Mouse (Mus musculus) CH12.LX (cell line): ENCODE measurements around the gene Tspan13. TPM values are rescaled to one million over a fixed set of nuclear protein-coding genes. Genes with fewer than 3 reads are reported as not detected.

Experiments
- DNase-seq: peaks from one replicate; pipeline ENCODE4 v3.0.0-alpha.2; 2013; ENCODE audit errors: extremely low read depth
- H3K27ac ChIP-seq: 2 replicates; pipeline ENCODE4 v1.5.1; 2012; ENCODE audit warnings: low read depth, mild to moderate bottlenecking, control low read depth, moderate library complexity; ENCODE audit not compliant: insufficient read depth
- H3K27me3 ChIP-seq: replicated peaks from 2 replicates; pipeline ENCODE3; 2012; ENCODE audit warnings: inconsistent platforms
- H3K36me3 ChIP-seq, 2 experiments: replicated peaks in 1 of 2; 2 replicates each; pipeline versions ENCODE3 to v1.6.1; 2012; ENCODE audit warnings: inconsistent platforms in 1 of 2, low read length in 1 of 2, mild to moderate bottlenecking in 1 of 2, mixed read lengths in 1 of 2, moderate library complexity in 1 of 2; ENCODE audit not compliant: control insufficient read depth in 1 of 2, insufficient read depth in 1 of 2
- H3K4me1 ChIP-seq, 2 experiments: 2 replicates each; pipeline ENCODE4 v1.6.1; 2012; ENCODE audit warnings: inconsistent platforms in 1 of 2, moderate library complexity in 1 of 2; ENCODE audit not compliant: insufficient read depth in 2 of 2, control insufficient read depth in 1 of 2
- H3K4me2 ChIP-seq: 2 replicates; pipeline ENCODE4 v1.6.1; 2012; ENCODE audit warnings: low read depth, mild to moderate bottlenecking, control low read depth; ENCODE audit not compliant: poor library complexity, insufficient read depth, severe bottlenecking
- H3K4me3 ChIP-seq, 3 experiments: fragments of 150-350 bp in 1 of 3; sonication (generic) in 1 of 3; replicated peaks in 1 of 3; 2 replicates each; pipeline versions ENCODE3 to v1.5.1; 2011 to 2012; ENCODE audit warnings: low read depth in 2 of 3, low read length in 2 of 3, mild to moderate bottlenecking in 2 of 3, moderate library complexity in 2 of 3, control low read depth in 1 of 3, improper control_type of control experiment in 1 of 3, inconsistent platforms in 1 of 3, mixed read lengths in 1 of 3; ENCODE audit not compliant: poor library complexity in 1 of 3
- H3K79me2 ChIP-seq: replicated peaks from 2 replicates; pipeline ENCODE4 v1.6.1; 2012; ENCODE audit warnings: mild to moderate bottlenecking, moderate library complexity; ENCODE audit not compliant: control insufficient read depth, poor library complexity, insufficient read depth, severe bottlenecking; ENCODE audit errors: extremely low read depth
- H3K9ac ChIP-seq: 2 replicates; pipeline ENCODE4 v1.6.1; 2012; ENCODE audit warnings: low read depth, mild to moderate bottlenecking, control low read depth, moderate library complexity; ENCODE audit not compliant: insufficient read depth
- H3K9me3 ChIP-seq: replicated peaks from 2 replicates; pipeline ENCODE3; 2012; ENCODE audit warnings: low read length, inconsistent platforms, mixed read lengths
- CTCF ChIP-seq, 2 experiments: IDR thresholded peaks in 1 of 2; conservative IDR thresholded peaks in 1 of 2; 2 replicates each; pipeline ENCODE4 v1.5.1; 2011 to 2012; ENCODE audit warnings: low read depth in 2 of 2, low read length in 2 of 2, improper control_type of control experiment in 1 of 2, inconsistent platforms in 1 of 2, mild to moderate bottlenecking in 1 of 2, moderate library complexity in 1 of 2
- ELF1 ChIP-seq: IDR thresholded peaks from 2 replicates; pipeline ENCODE4 v1.6.1; 2014; ENCODE audit warnings: low read depth, mild to moderate bottlenecking, inconsistent platforms, low read length, improper control_type of control experiment
- EP300 ChIP-seq: IDR thresholded peaks from 2 replicates; pipeline ENCODE4 v1.6.1; 2011; ENCODE audit warnings: low read length, improper control_type of control experiment
- ETS1 ChIP-seq: conservative IDR thresholded peaks from 2 replicates; pipeline ENCODE4 v1.6.1; 2012; ENCODE audit warnings: low read depth, mild to moderate bottlenecking, inconsistent platforms, low read length, improper control_type of control experiment, moderate library complexity
- IRF4 ChIP-seq: IDR thresholded peaks from 2 replicates; pipeline ENCODE4 v1.6.1; 2014; ENCODE audit warnings: low read depth, mild to moderate bottlenecking, inconsistent platforms, low read length, improper control_type of control experiment
- MEF2A ChIP-seq: IDR thresholded peaks from 2 replicates; pipeline ENCODE4 v1.6.1; 2014; ENCODE audit warnings: low read depth, mild to moderate bottlenecking, inconsistent platforms, low read length, improper control_type of control experiment, borderline replicate concordance
- MXI1 ChIP-seq: IDR thresholded peaks from 2 replicates; pipeline ENCODE4 v1.6.1; 2011; ENCODE audit warnings: mild to moderate bottlenecking, low read depth, low read length, improper control_type of control experiment
- POLR2A ChIP-seq: IDR thresholded peaks from 2 replicates; pipeline ENCODE4 v1.6.1; 2011; ENCODE audit warnings: low read depth, mild to moderate bottlenecking, improper control_type of control experiment, low read length
- POLR2AphosphoS2 ChIP-seq: IDR thresholded peaks from 2 replicates; pipeline ENCODE4 v1.6.1; 2011; ENCODE audit warnings: low read depth, low read length, improper control_type of control experiment
- RAD21 ChIP-seq: IDR thresholded peaks from 2 replicates; pipeline ENCODE4 v1.6.1; 2011; ENCODE audit warnings: low read depth, mild to moderate bottlenecking, low read length, improper control_type of control experiment, moderate library complexity
- RCOR1 ChIP-seq: conservative IDR thresholded peaks from 2 replicates; pipeline ENCODE4 v1.6.1; 2012; ENCODE audit warnings: low read depth, mild to moderate bottlenecking, inconsistent platforms, low read length, improper control_type of control experiment
- SIN3A ChIP-seq: IDR thresholded peaks from 2 replicates; pipeline ENCODE4 v1.6.1; 2012; ENCODE audit warnings: low read length, improper control_type of control experiment, inconsistent platforms
- UBTF ChIP-seq: IDR thresholded peaks from 2 replicates; pipeline ENCODE4 v1.6.1; 2012; ENCODE audit warnings: low read depth, mild to moderate bottlenecking, inconsistent platforms, low read length, improper control_type of control experiment, moderate library complexity
- USF1 ChIP-seq: IDR thresholded peaks from 2 replicates; pipeline ENCODE4 v1.6.1; 2014; ENCODE audit warnings: low read depth, mild to moderate bottlenecking, inconsistent platforms, low read length, improper control_type of control experiment
- ZC3H11A ChIP-seq: IDR thresholded peaks from 2 replicates; pipeline ENCODE4 v1.6.1; 2012; ENCODE audit warnings: low read depth, mild to moderate bottlenecking, inconsistent platforms, low read length, improper control_type of control experiment
- ZKSCAN1 ChIP-seq: IDR thresholded peaks from 2 replicates; pipeline ENCODE4 v1.6.1; 2012; ENCODE audit warnings: low read depth, inconsistent platforms, low read length, improper control_type of control experiment, borderline replicate concordance
- ZMIZ1 ChIP-seq: IDR thresholded peaks from 2 replicates; pipeline ENCODE4 v1.6.1; 2012; ENCODE audit warnings: low read depth, mild to moderate bottlenecking, inconsistent platforms, low read length, improper control_type of control experiment
- ZNF384 ChIP-seq: IDR thresholded peaks from 2 replicates; pipeline ENCODE4 v1.6.1; 2012; ENCODE audit warnings: low read depth, low read length, improper control_type of control experiment, inconsistent platforms
- dilution Hi-C: fragments of 300-500 bp; cut with MboI; formaldehyde crosslinking; loops from 2 replicates; pipeline ENCODE4 v1.14.3; 2020; ENCODE audit warnings: low sequenced_read_pairs; ENCODE audit not compliant: extremely low pct_unique_long_range_greater_than_20kb, extremely low pct_ligation_motif_present
- in situ Hi-C: fragments of 300-500 bp; cut with MboI; formaldehyde crosslinking; loops from 3 replicates; pipeline ENCODE4 v1.14.3; 2019; ENCODE audit warnings: low sequenced_read_pairs, low pct_ligation_motif_present, low pct_unique_long_range_greater_than_20kb, mixed read lengths
- polyA plus RNA-seq: library from polyadenylated mRNA; unstranded; fragments of >175 nt; gene quantifications from 2 replicates; pipeline ENCODE4 v1.2.1, GENCODE M21; 2012; ENCODE audit warnings: low read depth; ENCODE audit not compliant: insufficient read length
- total RNA-seq, 2 experiments: library from RNA; depleted of rRNA; stranded (reverse); fragments of 300-350 nt in 1 of 2; fragments of >200 nt in 1 of 2; gene quantifications; 2 replicates each; pipeline ENCODE4 v1.2.3; 2012 to 2014

The Tspan13 gene
- total and polyA plus RNA-seq, 3 experiments: 16.6 to 28.9 (median 18.6) TPM

DNA sequence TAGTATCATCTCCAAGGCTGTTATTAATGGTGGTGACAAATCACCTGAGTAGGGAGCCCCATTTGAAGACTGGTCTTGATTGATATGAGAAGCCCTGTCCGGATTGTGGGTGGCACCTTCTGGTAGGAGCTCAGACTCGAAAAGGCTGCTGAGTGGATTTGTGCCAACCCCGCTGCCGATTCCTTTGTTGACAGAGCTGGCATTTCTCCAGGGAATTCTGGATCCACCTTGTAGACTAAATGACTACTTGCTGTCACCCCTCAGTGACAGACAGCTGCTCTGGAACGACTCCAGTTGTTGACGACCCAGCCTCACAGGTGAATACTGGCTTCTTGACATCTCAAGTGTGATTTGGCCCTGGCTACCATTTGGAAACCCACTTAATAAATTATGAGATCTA is 46.9 kb upstream of the Tspan13 start:
- Histone ChIP-seq H3K79me2 (no peaks in the 10 kb centered on the region), H3K27me3 (no peaks in the 10 kb centered on the region), H3K9me3 (no peaks in the 10 kb centered on the region), H3K9ac (no peak overlapping the region), H3K27ac (no peak overlapping the region), H3K4me1 (no peaks in the 10 kb centered on the region), H3K4me3 (no peak overlapping the region), H3K36me3 (peaks cover 12 to 31% of the 10 kb centered on the region in 2 experiments), H3K4me2 (no peak overlapping the region)
- dilution Hi-C loops (no loop called here), in situ Hi-C loops (no loop called here)
- no peak for TF ChIP-seq ETS1
- TF ChIP-seq ZC3H11A: no peak
- no peak for TF ChIP-seq ELF1
- TF ChIP-seq MEF2A: no peak
- no peak for TF ChIP-seq EP300
- TF ChIP-seq RAD21: no peak
- TF ChIP-seq CTCF (conservative IDR thresholded peaks at IDR 0.05 in 1 of 2, IDR thresholded peaks at IDR 0.05 in 1 of 2; ENCODE audit: low read depth in 2 of 2, low read length in 2 of 2): no peak
- no peak for TF ChIP-seq ZNF384
- TF ChIP-seq ZKSCAN1: no peak
- no peak for TF ChIP-seq POLR2A
- TF ChIP-seq IRF4: no peak
- TF ChIP-seq SIN3A: no peak
- TF ChIP-seq RCOR1: no peak
- DNase-seq: no peak

DNA sequence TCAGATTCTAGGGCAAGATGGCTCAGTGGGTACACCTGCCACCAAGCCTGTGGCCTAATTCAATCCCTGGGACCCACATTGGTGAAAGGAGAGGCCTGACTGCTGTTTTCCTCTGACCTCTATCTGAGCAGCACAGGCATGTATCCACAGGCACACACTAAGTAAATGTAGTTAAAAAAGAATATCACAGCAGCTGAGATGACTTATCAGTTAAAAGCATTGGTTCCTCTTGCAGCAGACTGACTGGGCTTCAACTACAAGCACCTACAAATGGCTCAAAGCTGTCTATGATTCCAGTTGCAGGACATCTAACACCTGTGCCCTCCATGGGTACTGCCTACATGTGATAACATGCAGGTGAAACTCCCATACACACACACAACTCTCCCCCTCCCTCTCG is 46.5 kb upstream of the Tspan13 start:
- in situ Hi-C loops: no loop called here
- Histone ChIP-seq H3K9ac (no peak overlapping the region), H3K4me1 (no peaks in the 10 kb centered on the region), H3K27me3 (no peaks in the 10 kb centered on the region)
- no peak for TF ChIP-seq RAD21
- no peak for TF ChIP-seq ETS1
- TF ChIP-seq USF1: no peak
- TF ChIP-seq POLR2AphosphoS2: no peak
- TF ChIP-seq UBTF: no peak
- no peak for TF ChIP-seq IRF4
- no peak for TF ChIP-seq ZMIZ1
- TF ChIP-seq MXI1: no peak
- TF ChIP-seq CTCF (conservative IDR thresholded peaks at IDR 0.05 in 1 of 2, IDR thresholded peaks at IDR 0.05 in 1 of 2; ENCODE audit: low read depth in 2 of 2, low read length in 2 of 2): no peak
- TF ChIP-seq, all 38 proteins: peak for 0
- no peak overlapping the region for H3K27ac ChIP-seq
- no peak overlapping the region for H3K4me2 ChIP-seq
- no peak for DNase-seq
- no peaks in the 10 kb centered on the region for H3K79me2 ChIP-seq
- no peak overlapping the region for H3K4me3 ChIP-seq
- H3K36me3 ChIP-seq: peaks cover 12 to 27% of the 10 kb centered on the region in 2 experiments
- no peaks in the 10 kb centered on the region for H3K9me3 ChIP-seq
- dilution Hi-C loops: no loop called here
